Mouse (Mus musculus): ENCODE measurements around the gene Olfr750. TPM values are rescaled to one million over a fixed set of nuclear protein-coding genes. Genes with fewer than 3 reads are reported as not detected.

Gene Olfr750
- total RNA-seq (2021): not detected
- long read RNA-seq, experiment 1: 0 reads
- long read RNA-seq, experiment 2: 0 reads

- DNase-seq (ENCODE audit: low spot score): no peak
These were observed at the start of gene Olfr750 for GRCm38 (mm10) chr14:51074335-51074734. Gene Olfr750, minus strand, starts transcription at chr14:51074435.

GRCm38 (mm10) chr14:51113916-51114560 is 39.8 kb upstream of the Olfr750 start, which contains the start of gene Eddm3b:
Gene Eddm3b, plus strand, starts transcription at chr14:51114426.
- no peak for DNase-seq (ENCODE audit: low spot score)

- DNase-seq (ENCODE audit: low spot score): no peak
These were observed 39.2 kb upstream of the Olfr750 start for GRCm38 (mm10) chr14:51113476-51113875.

GRCm38 (mm10) chr14:51111966-51112365 is 37.7 kb upstream of the Olfr750 start:
- DNase-seq (ENCODE audit: low spot score): peak; percentile 40

- DNase-seq (ENCODE audit: low spot score): no peak
These were observed 32.3 kb upstream of the Olfr750 start for GRCm38 (mm10) chr14:51106449-51106967.

GRCm38 (mm10) chr14:51104366-51104765 is 30.1 kb upstream of the Olfr750 start:
- no peak for DNase-seq (ENCODE audit: low spot score)

- DNase-seq (ENCODE audit: low spot score): peak; percentile 57
These were observed 29.0 kb upstream of the Olfr750 start for GRCm38 (mm10) chr14:51103217-51103616.

GRCm38 (mm10) chr14:51101284-51101683 is 27.0 kb upstream of the Olfr750 start:
- DNase-seq (ENCODE audit: low spot score): no peak

GRCm38 (mm10) chr14:51098921-51099320 is 24.7 kb upstream of the Olfr750 start:
- no peak for DNase-seq (ENCODE audit: low spot score)

GRCm38 (mm10) chr14:51098300-51098699 is 24.1 kb upstream of the Olfr750 start:
- peak; percentile 76 for DNase-seq (ENCODE audit: low spot score)

- DNase-seq (ENCODE audit: low spot score): no peak
These were observed 21.7 kb upstream of the Olfr750 start for GRCm38 (mm10) chr14:51095736-51096524.

GRCm38 (mm10) chr14:51094921-51095320 is 20.7 kb upstream of the Olfr750 start:
- DNase-seq (ENCODE audit: low spot score): peak; percentile 26

GRCm38 (mm10) chr14:51094096-51094875 is 20.1 kb upstream of the Olfr750 start:
- DNase-seq (ENCODE audit: low spot score): peak; percentile 76

- peak; percentile 69 for DNase-seq (ENCODE audit: low spot score)
These were observed 19.3 kb upstream of the Olfr750 start for GRCm38 (mm10) chr14:51093496-51093895.

GRCm38 (mm10) chr14:51092073-51092620 is 17.9 kb upstream of the Olfr750 start:
- peak; percentile 19 for DNase-seq (ENCODE audit: low spot score)

GRCm38 (mm10) chr14:51090921-51091900 is 17.0 kb upstream of the Olfr750 start, which contains the start of the genes Rnase4 and Ang:
Gene Rnase4, plus strand, starts transcription at chr14:51091077.
Gene Ang, plus strand, starts transcription at chr14:51091150.
- DNase-seq (ENCODE audit: low spot score): peak; percentile 82

GRCm38 (mm10) chr14:51090077-51090781 is 16.0 kb upstream of the Olfr750 start:
- peak; percentile 88 for DNase-seq (ENCODE audit: low spot score)

- DNase-seq (ENCODE audit: low spot score): no peak
These were observed 15.4 kb upstream of the Olfr750 start for GRCm38 (mm10) chr14:51089674-51090076.

GRCm38 (mm10) chr14:51088970-51089673 is 14.9 kb upstream of the Olfr750 start:
- peak; percentile 97 for DNase-seq (ENCODE audit: low spot score)

Measured in gastrocnemius, adult 18-20 months (tissue).